Mouse (Mus musculus) cerebellum, adult 18-20 months (tissue): ENCODE measurements around the gene Zc3h12a.

Experiments used
- DNase-seq, 2 experiments: peaks; one replicate each; pipeline ENCODE4 v3.0.0; 2021

The Zc3h12a gene

GRCm38 (mm10) chr4:125127305-125128084, at the start of gene Zc3h12a:
Gene Zc3h12a (minus strand): TSS chr4:125127840.
- DNase-seq: peak; percentile 55 to 59

- peak; percentile 39 to 41 for DNase-seq
Measured at GRCm38 (mm10) chr4:125176639-125177165, 49.1 kb upstream of the Zc3h12a start.

- no peak for DNase-seq
Measured at GRCm38 (mm10) chr4:125176190-125176589, 48.5 kb upstream of the Zc3h12a start.

- DNase-seq: peak; percentile 66 to 67
Measured at GRCm38 (mm10) chr4:125175591-125175990, 48.0 kb upstream of the Zc3h12a start.

- DNase-seq: no peak
Measured at GRCm38 (mm10) chr4:125174516-125175185, 47.0 kb upstream of the Zc3h12a start.

GRCm38 (mm10) chr4:125173150-125173549, 45.5 kb upstream of the Zc3h12a start:
- no peak for DNase-seq

GRCm38 (mm10) chr4:125172736-125173135, 45.1 kb upstream of the Zc3h12a start:
- no peak for DNase-seq

GRCm38 (mm10) chr4:125167723-125168122, 40.1 kb upstream of the Zc3h12a start:
- no peak for DNase-seq

- no peak for DNase-seq
Measured at GRCm38 (mm10) chr4:125164861-125165260, 37.2 kb upstream of the Zc3h12a start.

- DNase-seq: no peak
Measured at GRCm38 (mm10) chr4:125162701-125163100, 35.1 kb upstream of the Zc3h12a start.

GRCm38 (mm10) chr4:125161392-125161791, 33.8 kb upstream of the Zc3h12a start:
- no peak for DNase-seq

- DNase-seq: no peak
Measured at GRCm38 (mm10) chr4:125160951-125161331, 33.3 kb upstream of the Zc3h12a start.

- peak; percentile 91 to 94 for DNase-seq
Measured at GRCm38 (mm10) chr4:125160320-125160950, 32.8 kb upstream of the Zc3h12a start.

- DNase-seq: peak; percentile 45 to 62
Measured at GRCm38 (mm10) chr4:125158581-125159317, 31.1 kb upstream of the Zc3h12a start.

- DNase-seq: no peak
Measured at GRCm38 (mm10) chr4:125158081-125158480, 30.4 kb upstream of the Zc3h12a start.

- no peak for DNase-seq
Measured at GRCm38 (mm10) chr4:125157322-125157721, 29.7 kb upstream of the Zc3h12a start.

- DNase-seq: no peak
Measured at GRCm38 (mm10) chr4:125155646-125156045, 28.0 kb upstream of the Zc3h12a start.

- no peak for DNase-seq
Measured at GRCm38 (mm10) chr4:125153659-125154241, 26.1 kb upstream of the Zc3h12a start.

- DNase-seq: no peak
Measured at GRCm38 (mm10) chr4:125152469-125152868, 24.8 kb upstream of the Zc3h12a start.

- DNase-seq: no peak
Measured at GRCm38 (mm10) chr4:125149460-125149859, 21.8 kb upstream of the Zc3h12a start.

- no peak for DNase-seq
Measured at GRCm38 (mm10) chr4:125147970-125148369, 20.3 kb upstream of the Zc3h12a start.

GRCm38 (mm10) chr4:125145213-125145612, 17.6 kb upstream of the Zc3h12a start:
- DNase-seq: no peak
